Mouse (Mus musculus): ENCODE results near the gene Slc10a2.
"Not testable (repeated sequence)": the region's sequence is repeated elsewhere in the genome, so short reads cannot be mapped to it uniquely, and the experiment has no call there.

Gene Slc10a2

GRCm38 (mm10) chr8:5105186-5105585 lies at the start of gene Slc10a2:
Gene Slc10a2 (minus strand): TSS chr8:5105351.
- DNase-seq (ENCODE audit: low spot score in 2 of 2) = no peak

- no peak for DNase-seq (ENCODE audit: low spot score in 2 of 2)
These were observed 24.2 kb upstream of the Slc10a2 start for GRCm38 (mm10) chr8:5129322-5129829.

GRCm38 (mm10) chr8:5106855-5107254 lies 1.7 kb upstream of the Slc10a2 start:
- DNase-seq (ENCODE audit: low spot score in 2 of 2) = no peak

GRCm38 (mm10) chr8:5095392-5095791 lies 9.8 kb downstream of the Slc10a2 start:
- no peak for DNase-seq (ENCODE audit: low spot score in 2 of 2)

- not testable (repeated sequence) for DNase-seq (ENCODE audit: low spot score in 2 of 2)
These were observed 11.2 kb downstream of the Slc10a2 start for GRCm38 (mm10) chr8:5093991-5094390.

GRCm38 (mm10) chr8:5073654-5074293 lies 31.4 kb downstream of the Slc10a2 start:
- no peak for DNase-seq (ENCODE audit: low spot score in 2 of 2)

GRCm38 (mm10) chr8:5058888-5059287 lies 46.3 kb downstream of the Slc10a2 start:
- no peak for DNase-seq (ENCODE audit: low spot score in 2 of 2)

GRCm38 (mm10) chr8:5044361-5044900 lies 60.7 kb downstream of the Slc10a2 start:
- not testable (repeated sequence) for DNase-seq (ENCODE audit: low spot score in 2 of 2)

- no peak for DNase-seq (ENCODE audit: low spot score in 2 of 2)
These were observed 66.2 kb downstream of the Slc10a2 start for GRCm38 (mm10) chr8:5038811-5039561.

Data from right cerebral cortex, postnatal 36 days (tissue).